Mouse (Mus musculus) stomach, postnatal 0 days (tissue): Measurements from ENCODE around the gene Tpk1. TPM values are rescaled to one million over a fixed set of nuclear protein-coding genes. Genes with fewer than 3 reads are reported as not detected.
A peak's percentile ranks its signal among the peaks of the same experiment; 100 is the strongest.

Experiments
- ATAC-seq: fragments of 200-750 bp; cut with Nextera tagmentation; 2 replicates; pipeline ENCODE4 v1.8.0; 2017; ENCODE audit not compliant: low FRiP score, low TSS enrichment
- DNase-seq: peaks from one replicate; pipeline ENCODE4 v3.0.0-alpha.2; 2016; ENCODE audit warnings: low spot score
- H3K27ac ChIP-seq: fragments of 300-500 bp; sonication (generic); replicated peaks from 2 replicates; pipeline ENCODE4 v1.5.1; 2014; ENCODE audit warnings: mild to moderate bottlenecking, control low read depth
- H3K27me3 ChIP-seq: fragments of 300-500 bp; sonication (generic); 2 replicates; pipeline ENCODE4 v1.6.1; 2014; ENCODE audit warnings: low read length; ENCODE audit not compliant: control insufficient read depth, insufficient read depth
- H3K36me3 ChIP-seq: fragments of 300-500 bp; sonication (generic); 2 replicates; pipeline ENCODE4 v1.6.1; 2014; ENCODE audit warnings: low read length, mixed read lengths; ENCODE audit not compliant: control insufficient read depth, insufficient read depth
- H3K4me1 ChIP-seq: fragments of 300-500 bp; sonication (generic); replicated peaks from 2 replicates; pipeline ENCODE4 v1.6.1; 2014; ENCODE audit warnings: antibody characterized with exemption; ENCODE audit not compliant: control insufficient read depth, insufficient read depth
- H3K4me2 ChIP-seq: fragments of 300-500 bp; sonication (generic); replicated peaks from 2 replicates; pipeline ENCODE4 v1.6.1; 2014; ENCODE audit warnings: low read depth, mild to moderate bottlenecking, control low read depth, moderate library complexity
- H3K4me3 ChIP-seq: fragments of 300-500 bp; sonication (generic); 2 replicates; pipeline ENCODE4 v1.5.1; 2014; ENCODE audit warnings: low read depth, low read length, control low read depth
- H3K9ac ChIP-seq: fragments of 300-500 bp; sonication (generic); 2 replicates; pipeline ENCODE4 v1.6.1; 2014; ENCODE audit warnings: mild to moderate bottlenecking, low read length, control low read depth, mixed read lengths
- H3K9me3 ChIP-seq: fragments of 300-500 bp; sonication (generic); 2 replicates; pipeline ENCODE4 v1.6.1; 2016; ENCODE audit warnings: low read length; ENCODE audit not compliant: control insufficient read depth
- CTCF ChIP-seq: IDR thresholded peaks from 2 replicates; pipeline ENCODE4 v1.5.1; 2016; ENCODE audit warnings: antibody characterized with exemption, low read depth, mild to moderate bottlenecking, moderate library complexity
- EP300 ChIP-seq: optimal IDR thresholded peaks from 2 replicates; pipeline ENCODE3; 2016; ENCODE audit warnings: antibody characterized with exemption
- WGBS: fragments of 180-500 bp; shearing (Covaris S2); extraction: QIAGEN DNeasy Blood & Tissue Kit; methylation state at CpG from one replicate; pipeline ENCODE4 v1.1.7; 2014; 5-methylcytosine and 5-hydroxymethylcytosine counted together
- polyA plus RNA-seq: library from polyadenylated mRNA; unstranded; fragments of >200 nt; fragmentation: Nextera tagmentation; extraction: Ambion mirVana; gene quantifications from 2 replicates; pipeline ENCODE4 v1.2.1, GENCODE M21; 2015

The Tpk1 gene
- polyA plus RNA-seq, 1 experiment from 2014 or later: 21.4 TPM

- Histone ChIP-seq H3K9ac (no peak overlapping the region), H3K4me1 (no peaks in the 10 kb centered on the region), H3K27ac (no peak overlapping the region), H3K27me3 (no peaks in the 10 kb centered on the region), H3K36me3 (no peaks in the 10 kb centered on the region), H3K9me3 (no peaks in the 10 kb centered on the region), H3K4me3 (no peak overlapping the region), H3K4me2 (no peak overlapping the region)
- WGBS: 82% methylated on average over 2 of the region's 2 CpGs
- TF ChIP-seq EP300 (no peak), CTCF (no peak)
- no peak for DNase-seq
- ATAC-seq: no peak
These were observed 12.7 kb upstream of the Tpk1 start for GRCm38 (mm10) chr6:43678689-43679212.

GRCm38 (mm10) chr6:43677566-43677965 is 11.5 kb upstream of the Tpk1 start:
- no peak overlapping the region for H3K27ac ChIP-seq
- no peaks in the 10 kb centered on the region for H3K36me3 ChIP-seq
- H3K4me1 ChIP-seq: no peaks in the 10 kb centered on the region
- whole genome bisulfite sequencing: 88% methylated on average over 3 of the region's 3 CpGs
- H3K27me3 ChIP-seq: no peaks in the 10 kb centered on the region
- no peak for DNase-seq
- H3K4me2 ChIP-seq: no peak overlapping the region
- no peak overlapping the region for H3K4me3 ChIP-seq
- H3K9ac ChIP-seq: no peak overlapping the region
- no peaks in the 10 kb centered on the region for H3K9me3 ChIP-seq
- no peak for ATAC-seq
- no peak for TF ChIP-seq EP300
- no peak for TF ChIP-seq CTCF

- no peak overlapping the region for H3K4me2 ChIP-seq
- H3K9me3 ChIP-seq: no peaks in the 10 kb centered on the region
- H3K27ac ChIP-seq: no peak overlapping the region
- TF ChIP-seq CTCF: no peak
- no peak for TF ChIP-seq EP300
- no peaks in the 10 kb centered on the region for H3K27me3 ChIP-seq
- DNase-seq: no peak
- no peaks in the 10 kb centered on the region for H3K36me3 ChIP-seq
- H3K4me3 ChIP-seq: no peak overlapping the region
- H3K4me1 ChIP-seq: no peaks in the 10 kb centered on the region
- H3K9ac ChIP-seq: no peak overlapping the region
- 15% methylated on average over 3 of the region's 3 CpGs for whole genome bisulfite sequencing
- peak; percentile 79; the same call in 1 of the 2 replicates for ATAC-seq
These were observed 10.1 kb upstream of the Tpk1 start for GRCm38 (mm10) chr6:43676139-43676538.

GRCm38 (mm10) chr6:43674986-43675760 is 9.1 kb upstream of the Tpk1 start:
- Histone ChIP-seq H3K9me3 (no peaks in the 10 kb centered on the region), H3K4me1 (no peaks in the 10 kb centered on the region), H3K4me2 (no peak overlapping the region), H3K27ac (no peak overlapping the region), H3K9ac (no peak overlapping the region), H3K4me3 (no peak overlapping the region), H3K27me3 (no peaks in the 10 kb centered on the region), H3K36me3 (no peaks in the 10 kb centered on the region)
- ATAC-seq (no peak), DNase-seq (no peak)
- TF ChIP-seq EP300: no peak
- no peak for TF ChIP-seq CTCF
- WGBS: 39% methylated on average over 3 of the region's 3 CpGs

GRCm38 (mm10) chr6:43670939-43671338 is 4.9 kb upstream of the Tpk1 start:
- no peaks in the 10 kb centered on the region for H3K36me3 ChIP-seq
- H3K4me3 ChIP-seq: no peak overlapping the region
- no peaks in the 10 kb centered on the region for H3K9me3 ChIP-seq
- no peak for DNase-seq
- H3K4me1 ChIP-seq: no peaks in the 10 kb centered on the region
- H3K4me2 ChIP-seq: no peak overlapping the region
- ATAC-seq: no peak
- 79% methylated on average over 2 of the region's 2 CpGs for WGBS
- no peaks in the 10 kb centered on the region for H3K27me3 ChIP-seq
- no peak overlapping the region for H3K9ac ChIP-seq
- TF ChIP-seq CTCF: no peak
- TF ChIP-seq EP300: no peak
- H3K27ac ChIP-seq: no peak overlapping the region

GRCm38 (mm10) chr6:43667681-43668080 is 1.6 kb upstream of the Tpk1 start:
- no peaks in the 10 kb centered on the region for H3K9me3 ChIP-seq
- no peak overlapping the region for H3K4me3 ChIP-seq
- no peak for ATAC-seq
- no peak overlapping the region for H3K4me2 ChIP-seq
- H3K4me1 ChIP-seq: no peaks in the 10 kb centered on the region
- no peak overlapping the region for H3K27ac ChIP-seq
- 75% methylated on average over 2 of the region's 2 CpGs for WGBS
- H3K36me3 ChIP-seq: no peaks in the 10 kb centered on the region
- no peak overlapping the region for H3K9ac ChIP-seq
- no peak for TF ChIP-seq EP300
- TF ChIP-seq CTCF: no peak
- no peak for DNase-seq
- H3K27me3 ChIP-seq: no peaks in the 10 kb centered on the region
